Mouse (Mus musculus) forebrain, embryonic 14.5 days (tissue): ENCODE data around the gene Hoxd12. TPM values are rescaled to one million over a fixed set of nuclear protein-coding genes. Genes with fewer than 3 reads are reported as not detected.
A peak's percentile ranks its signal among the peaks of the same experiment; 100 is the strongest.

Experiments
- ATAC-seq: fragments of 200-750 bp; cut with Nextera tagmentation; 2 replicates; pipeline ENCODE4 v1.8.0; 2017; ENCODE audit warnings: mild to moderate bottlenecking, moderate library complexity
- DNase-seq: peaks from one replicate; pipeline ENCODE4 v3.0.0-alpha.2; 2015; ENCODE audit warnings: low spot score
- H3K27ac ChIP-seq: fragments of 300-500 bp; sonication (generic); 2 replicates; pipeline ENCODE4 v1.5.1; 2014; ENCODE audit warnings: low read depth, mild to moderate bottlenecking, control low read depth, low read length, moderate library complexity
- H3K27me3 ChIP-seq: fragments of 300-500 bp; sonication (generic); replicated peaks from 2 replicates; pipeline ENCODE4 v1.6.1; 2014; ENCODE audit warnings: low read length, control low read depth, mixed read lengths; ENCODE audit not compliant: control insufficient read depth, insufficient read depth
- H3K36me3 ChIP-seq: fragments of 300-500 bp; sonication (generic); 2 replicates; pipeline ENCODE4 v1.6.1; 2014; ENCODE audit warnings: low read length, control low read depth; ENCODE audit not compliant: control insufficient read depth, insufficient read depth
- H3K4me1 ChIP-seq: fragments of 300-500 bp; sonication (generic); 2 replicates; pipeline ENCODE4 v1.6.1; 2014; ENCODE audit warnings: antibody characterized with exemption, low read length, control low read depth; ENCODE audit not compliant: control insufficient read depth, insufficient read depth
- H3K4me2 ChIP-seq: fragments of 300-500 bp; sonication (generic); 2 replicates; pipeline ENCODE4 v1.6.1; 2014; ENCODE audit warnings: mild to moderate bottlenecking, control low read depth, low read length
- H3K4me3 ChIP-seq: fragments of 300-500 bp; sonication (generic); 2 replicates; pipeline ENCODE4 v1.5.1; 2014; ENCODE audit warnings: low read depth, low read length, control low read depth
- H3K9ac ChIP-seq: fragments of 300-500 bp; sonication (generic); 2 replicates; pipeline ENCODE4 v1.6.1; 2014; ENCODE audit warnings: mild to moderate bottlenecking, low read length, control low read depth, moderate library complexity
- H3K9me3 ChIP-seq: fragments of 300-500 bp; sonication (generic); replicated peaks from 2 replicates; pipeline ENCODE4 v1.6.1; 2016; ENCODE audit warnings: low read length, control low read depth, mixed read lengths; ENCODE audit not compliant: control insufficient read depth
- WGBS: fragments of 180-500 bp; shearing (Covaris S2); extraction: QIAGEN DNeasy Blood & Tissue Kit; methylation state at CpG from one replicate; pipeline ENCODE4 v1.1.7; 2014; 5-methylcytosine and 5-hydroxymethylcytosine counted together
- polyA plus RNA-seq: library from polyadenylated mRNA; unstranded; fragments of >200 nt; fragmentation: Nextera tagmentation; extraction: Ambion mirVana; gene quantifications from 2 replicates; pipeline ENCODE4 v1.2.1, GENCODE M21; 2014

Hoxd12 gene
- polyA plus RNA-seq, 1 experiment from 2014 or later: not detected

GRCm38 (mm10) chr2:74715504-74716241 is 40.9 kb downstream of the Hoxd12 start:
- H3K27ac ChIP-seq: no peak overlapping the region
- H3K4me1 ChIP-seq: no peaks in the 10 kb centered on the region
- ATAC-seq (peak; percentile 69), DNase-seq (peak; percentile 90)
- 3% methylated on average over 26 of the region's 26 CpGs for WGBS
- no peak overlapping the region for H3K9ac ChIP-seq
- H3K27me3 ChIP-seq: peaks cover 97% of the 10 kb centered on the region
- peak overlapping the region; percentile 34; the same call in 1 of the 2 replicates for H3K4me2 ChIP-seq
- no peaks in the 10 kb centered on the region for H3K36me3 ChIP-seq
- H3K9me3 ChIP-seq: no peaks in the 10 kb centered on the region
- H3K4me3 ChIP-seq: no peak overlapping the region

GRCm38 (mm10) chr2:74720384-74720783 is 45.6 kb downstream of the Hoxd12 start:
- 6% methylated on average over 2 of the region's 2 CpGs for WGBS
- H3K27ac ChIP-seq: no peak overlapping the region

DNA sequence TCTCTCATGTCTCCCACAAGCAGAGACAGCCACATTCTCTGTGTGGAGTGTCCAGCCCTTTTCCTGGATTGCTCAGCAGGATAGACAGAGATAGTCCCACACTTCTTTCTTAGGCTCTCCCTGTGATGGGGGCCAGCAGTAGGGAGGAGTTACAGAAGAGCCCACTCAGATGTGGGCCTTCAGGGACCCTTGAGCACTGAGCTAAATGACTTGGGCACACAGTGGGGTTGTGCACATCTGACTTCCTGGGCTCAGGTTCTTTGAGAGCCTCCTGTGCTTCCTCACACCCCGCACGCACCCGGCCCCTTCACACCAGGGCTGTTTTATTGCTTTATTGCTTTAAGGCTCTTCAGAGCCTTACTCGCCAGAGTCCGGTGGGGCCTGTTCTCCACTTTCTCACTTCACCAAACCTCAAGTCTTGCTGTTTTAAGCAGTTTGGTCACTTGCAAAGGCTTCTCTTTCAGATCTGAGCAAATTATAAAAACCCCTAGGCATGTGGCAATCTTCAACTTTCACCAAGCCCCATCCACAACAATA is 46.2 kb downstream of the Hoxd12 start:
- peaks cover 99% of the 10 kb centered on the region for H3K27me3 ChIP-seq
- no peak overlapping the region for H3K4me3 ChIP-seq
- no peaks in the 10 kb centered on the region for H3K4me1 ChIP-seq
- H3K9ac ChIP-seq: no peak overlapping the region
- DNase-seq (no peak), ATAC-seq (no peak)
- no peak overlapping the region for H3K4me2 ChIP-seq
- H3K27ac ChIP-seq: no peak overlapping the region
- H3K36me3 ChIP-seq: no peaks in the 10 kb centered on the region
- no peaks in the 10 kb centered on the region for H3K9me3 ChIP-seq
- 3% methylated on average over 5 of the region's 5 CpGs for WGBS

More at GRCm38 (mm10) chr2:74720384-74720783, 45.6 kb downstream of the Hoxd12 start:
- Histone ChIP-seq H3K4me3 (no peak overlapping the region), H3K9me3 (no peaks in the 10 kb centered on the region), H3K36me3 (no peaks in the 10 kb centered on the region), H3K4me2 (no peak overlapping the region), H3K9ac (no peak overlapping the region), H3K27me3 (peaks cover 99% of the 10 kb centered on the region), H3K4me1 (no peaks in the 10 kb centered on the region)
- no peak for ATAC-seq
- no peak for DNase-seq

DNA sequence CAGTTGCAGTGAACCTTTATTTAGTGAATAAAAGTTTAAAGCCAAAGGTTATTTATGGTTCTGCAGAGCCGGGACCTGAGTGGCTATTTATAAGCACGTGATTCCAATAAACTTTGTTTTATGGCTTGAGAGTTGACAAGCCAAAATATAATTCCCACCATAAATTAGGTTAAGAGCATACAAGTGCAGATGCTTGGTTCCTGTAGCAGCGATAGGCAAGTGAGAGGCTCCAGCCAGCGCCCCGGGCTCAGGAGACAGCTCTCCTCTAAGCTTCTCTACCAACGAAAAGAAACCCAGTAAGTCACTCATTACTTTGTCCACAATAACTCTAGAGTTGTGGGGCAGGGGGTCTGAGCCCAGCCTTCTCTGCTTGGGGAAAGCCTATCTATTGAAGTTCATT is 47.1 kb downstream of the Hoxd12 start:
- no peaks in the 10 kb centered on the region for H3K9me3 ChIP-seq
- H3K4me2 ChIP-seq: no peak overlapping the region
- H3K36me3 ChIP-seq: no peaks in the 10 kb centered on the region
- no peak overlapping the region for H3K9ac ChIP-seq
- no peaks in the 10 kb centered on the region for H3K4me1 ChIP-seq
- H3K27ac ChIP-seq: no peak overlapping the region
- no peak overlapping the region for H3K4me3 ChIP-seq
- 3% methylated on average over 6 of the region's 6 CpGs for WGBS
- no peak for DNase-seq
- no peak for ATAC-seq
- H3K27me3 ChIP-seq: peaks cover 99% of the 10 kb centered on the region

- Histone ChIP-seq H3K9ac (no peak overlapping the region), H3K4me1 (no peaks in the 10 kb centered on the region), H3K9me3 (no peaks in the 10 kb centered on the region), H3K36me3 (no peaks in the 10 kb centered on the region), H3K27me3 (peaks cover 99% of the 10 kb centered on the region), H3K4me3 (no peak overlapping the region), H3K4me2 (no peak overlapping the region), H3K27ac (no peak overlapping the region)
- 1% methylated on average over 8 of the region's 8 CpGs for WGBS
- no peak for DNase-seq
- ATAC-seq: no peak
Observed at GRCm38 (mm10) chr2:74722949-74723348, 48.1 kb downstream of the Hoxd12 start.

DNA sequence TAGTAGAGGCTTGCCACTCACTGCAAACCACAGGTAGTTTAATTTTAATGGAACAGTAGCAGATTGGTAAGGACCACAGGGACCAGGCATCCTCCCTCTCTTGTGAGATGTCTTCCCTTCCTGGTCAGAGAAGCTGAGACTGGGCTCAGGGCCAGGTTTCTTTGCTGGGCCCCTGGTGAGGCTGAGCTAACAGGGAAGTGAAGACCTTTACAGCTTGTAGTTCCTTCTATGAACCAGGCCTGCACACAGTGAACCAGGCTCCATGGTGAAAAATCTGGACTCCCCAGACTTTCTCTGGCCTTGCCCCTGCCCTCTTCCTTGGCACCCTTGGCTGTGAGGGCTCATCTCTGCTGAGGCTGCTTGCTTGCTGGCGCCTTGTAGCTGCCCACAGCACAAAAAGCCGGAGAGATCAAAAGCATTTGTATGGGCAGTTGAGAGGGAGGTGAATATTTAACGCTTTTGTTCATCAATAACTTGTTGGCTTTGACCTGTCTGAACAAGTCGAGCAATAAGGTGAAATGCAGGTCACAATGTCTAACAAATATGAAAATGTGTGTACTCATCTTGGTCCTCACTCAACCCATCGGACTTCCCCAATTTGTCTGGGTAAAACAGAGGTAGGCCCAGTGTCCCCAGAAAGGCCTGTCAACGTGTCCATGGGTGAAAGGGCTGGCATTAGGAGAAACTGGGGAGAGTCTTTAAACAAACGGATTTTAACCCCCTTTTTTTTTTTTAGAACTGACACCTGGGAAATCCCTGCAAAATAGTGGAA is 49.6 kb downstream of the Hoxd12 start:
- Histone ChIP-seq H3K4me2 (no peak overlapping the region), H3K4me1 (no peaks in the 10 kb centered on the region), H3K9me3 (no peaks in the 10 kb centered on the region), H3K9ac (no peak overlapping the region), H3K27ac (no peak overlapping the region), H3K4me3 (no peak overlapping the region), H3K27me3 (peaks cover 100% of the 10 kb centered on the region), H3K36me3 (no peaks in the 10 kb centered on the region)
- DNase-seq (no peak), ATAC-seq (no peak)
- 4% methylated on average over 7 of the region's 7 CpGs for WGBS

DNA sequence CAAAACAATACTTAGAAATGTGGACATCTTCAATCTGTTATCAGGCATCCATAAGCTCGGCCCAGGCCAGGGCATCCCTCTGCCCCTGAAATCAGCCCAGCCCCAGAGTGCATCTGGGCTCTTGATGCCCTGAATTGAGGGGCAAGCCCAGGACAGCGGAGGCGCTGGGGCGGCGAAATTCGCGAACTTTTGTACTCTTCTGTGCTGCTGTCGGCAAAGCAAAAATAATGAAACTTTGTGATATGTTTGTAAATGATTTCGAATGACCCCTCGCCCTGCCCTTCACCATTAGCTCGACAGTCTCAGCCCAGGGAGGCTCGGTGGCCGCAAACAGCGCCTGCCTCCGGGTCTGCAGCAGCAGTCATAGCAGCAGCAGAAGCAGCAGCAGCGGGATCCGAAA is 50.4 kb downstream of the Hoxd12 start:
- 1% methylated on average over 17 of the region's 17 CpGs for WGBS
- Histone ChIP-seq H3K9ac (no peak overlapping the region), H3K27me3 (peaks cover 99% of the 10 kb centered on the region), H3K4me2 (no peak overlapping the region), H3K36me3 (no peaks in the 10 kb centered on the region), H3K4me3 (no peak overlapping the region), H3K9me3 (no peaks in the 10 kb centered on the region), H3K27ac (no peak overlapping the region), H3K4me1 (no peaks in the 10 kb centered on the region)
- no peak for DNase-seq
- ATAC-seq: no peak

- Histone ChIP-seq H3K27me3 (peaks cover 99% of the 10 kb centered on the region), H3K9ac (no peak within 1 kb of the TSS), H3K4me2 (0 out of 2 replicates have a peak within 1 kb of the TSS, but pooled peaks have one; percentile 20), H3K36me3 (no peaks in the 10 kb centered on the region), H3K4me3 (no peak within 1 kb of the TSS), H3K4me1 (no peaks in the 10 kb centered on the region), H3K27ac (no peak within 1 kb of the TSS), H3K9me3 (no peaks in the 10 kb centered on the region)
- ATAC-seq (no peak), DNase-seq (no peak)
- WGBS: 3% methylated on average over 5 of the region's 5 CpGs
Observed at GRCm38 (mm10) chr2:74726551-74726950, 51.7 kb downstream of the Hoxd12 start, which contains the start of gene Gm28230. Gm28230 (plus strand) TSS chr2:74726728.
